Mouse (Mus musculus): ENCODE data around the gene Kcnj12.

Kcnj12 gene

GRCm38 (mm10) chr11:61024996-61025395, 2.6 kb downstream of the Kcnj12 start:
- in situ Hi-C loops (cut with MboI, MseI) = loop anchor here (25.0 kb wide), 1 partner anchor 1113 kb away; no protein-coding TSS in a partner anchor

DNA sequence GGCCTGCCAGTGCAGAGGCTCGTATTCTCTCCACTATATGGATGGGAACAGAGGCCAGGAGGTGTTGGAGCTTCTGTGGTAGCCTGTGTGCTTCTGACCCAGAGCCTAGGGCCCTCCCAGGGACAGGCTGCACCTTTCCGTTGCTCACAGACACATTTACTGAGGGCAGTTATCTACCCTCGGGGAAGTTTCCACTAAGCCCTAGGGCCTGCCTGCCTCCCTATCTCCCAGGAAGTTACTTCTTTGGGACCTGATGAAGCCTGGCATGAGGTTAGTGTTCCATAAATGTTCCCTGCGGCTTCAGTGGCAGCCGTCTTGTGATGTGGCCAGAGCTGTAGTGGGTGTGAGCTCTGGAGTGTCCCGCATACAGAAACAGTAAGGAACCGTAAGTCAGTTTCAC, 3.2 kb downstream of the Kcnj12 start:
- in situ Hi-C loops (cut with MboI, MseI) = loop anchor here (25.0 kb wide), 1 partner anchor 1113 kb away; no protein-coding TSS in a partner anchor

DNA sequence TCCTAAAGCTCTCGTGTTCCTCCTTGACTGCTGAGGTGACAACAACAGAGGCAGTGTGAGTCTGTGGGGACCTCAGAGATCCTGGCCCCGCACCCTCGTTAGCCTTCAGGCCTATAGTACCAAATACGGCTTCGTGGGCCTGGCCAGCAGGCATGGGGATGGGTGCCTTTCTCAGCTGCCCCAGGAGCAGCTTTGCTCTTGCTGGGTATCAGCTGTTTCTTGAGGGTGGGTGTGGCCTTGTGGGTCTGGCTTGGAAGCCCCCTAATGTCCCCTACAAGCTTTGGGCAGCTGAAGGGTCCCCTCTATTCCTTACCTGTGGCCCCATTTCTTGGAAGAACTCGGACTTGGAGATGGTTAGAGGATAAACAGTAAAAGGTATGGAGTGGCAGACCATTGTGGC, 4.0 kb downstream of the Kcnj12 start:
- in situ Hi-C loops (cut with MboI, MseI) = loop anchor here (25.0 kb wide), 1 partner anchor 1114 kb away; no protein-coding TSS in a partner anchor

DNA sequence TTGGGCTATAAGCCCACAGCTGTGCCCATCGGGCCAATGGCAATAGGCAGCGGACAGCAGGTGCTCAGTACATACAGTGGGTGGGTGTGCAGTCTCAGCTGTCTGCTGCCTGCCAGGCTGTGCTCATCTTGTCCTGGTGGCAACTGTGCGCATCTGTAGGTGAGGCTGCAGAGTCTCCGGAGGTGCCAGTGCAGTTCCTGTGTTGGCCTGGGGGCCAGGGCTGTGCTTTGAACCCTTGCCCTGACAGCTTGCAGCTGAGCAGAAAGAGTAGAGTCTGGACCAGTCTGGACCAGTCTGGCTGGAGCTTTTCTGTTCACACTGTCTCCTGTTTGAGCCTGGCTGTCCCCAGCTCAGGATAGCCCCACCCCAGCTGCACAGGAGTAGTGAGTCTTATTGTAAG, 4.8 kb downstream of the Kcnj12 start:
- in situ Hi-C loops (cut with MboI, MseI) = loop anchor here (25.0 kb wide), 1 partner anchor 1115 kb away; no protein-coding TSS in a partner anchor

DNA sequence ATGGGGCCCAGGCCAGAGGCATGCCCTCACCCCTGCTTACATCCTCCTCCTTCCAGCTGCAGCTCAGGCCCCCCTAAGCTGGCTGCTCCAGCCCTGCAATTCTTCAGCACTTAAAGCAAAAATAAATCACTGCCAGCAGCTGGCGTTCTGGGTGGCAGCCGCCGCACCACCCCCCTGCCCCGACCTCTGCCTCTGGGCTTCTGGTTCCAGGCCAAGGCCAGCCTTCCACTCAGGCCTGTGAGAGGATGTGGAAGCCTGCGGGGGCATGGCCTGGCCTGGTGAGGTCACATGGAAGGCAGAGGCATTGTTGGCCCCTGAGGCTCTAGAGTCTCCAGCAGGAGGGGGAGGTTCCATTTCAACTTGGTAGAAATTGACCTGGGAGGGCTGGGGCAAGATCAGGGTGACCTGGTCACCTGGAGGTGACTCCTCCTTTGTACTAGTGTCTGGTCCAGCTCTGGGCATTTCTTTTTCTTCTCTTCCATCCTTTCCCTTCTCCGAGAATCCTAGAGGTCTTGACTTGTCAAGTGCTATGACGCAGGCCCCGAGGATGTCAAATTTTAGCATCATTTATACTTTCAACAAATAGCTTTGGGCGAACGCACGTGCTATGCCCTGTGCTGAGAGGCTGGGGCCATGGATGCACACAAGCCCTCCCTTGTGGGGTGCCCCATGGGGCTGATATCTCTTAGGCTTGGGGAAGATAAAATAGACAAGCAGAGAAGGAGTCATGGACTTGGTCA, 6.0 kb downstream of the Kcnj12 start:
- in situ Hi-C loops (cut with MboI, MseI) = loop anchor here (25.0 kb wide), 1 partner anchor 1116 kb away; no protein-coding TSS in a partner anchor

DNA sequence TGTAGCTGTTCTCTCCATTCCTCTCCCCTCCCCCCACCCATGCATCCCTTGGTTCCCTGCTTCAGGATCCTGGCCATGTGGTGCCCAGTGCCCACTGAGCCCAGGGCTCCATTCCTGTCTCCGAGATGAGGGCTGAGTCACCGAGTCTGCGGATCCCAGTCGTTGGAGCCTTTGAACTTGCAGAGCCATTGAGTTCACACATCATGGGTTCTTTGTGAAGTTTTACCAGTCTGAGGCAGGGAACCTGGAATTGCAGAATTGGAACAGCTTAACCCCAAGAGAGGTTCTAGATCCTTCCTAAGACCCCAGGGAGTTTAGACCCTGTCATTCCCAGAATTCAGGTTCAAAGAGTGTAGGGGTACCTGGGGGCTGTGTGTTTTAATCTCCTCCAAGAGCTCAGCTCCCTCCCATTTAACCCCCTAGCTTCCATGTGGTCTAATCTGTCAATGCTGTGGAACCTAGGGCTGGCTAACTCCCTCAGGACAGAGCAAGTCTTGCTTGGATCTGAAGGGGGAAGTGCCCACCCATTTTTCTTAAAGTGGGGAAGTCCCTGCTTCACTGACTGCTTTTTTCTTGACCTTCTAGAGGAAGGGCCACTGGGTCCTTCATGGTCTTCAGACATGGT, 6.9 kb downstream of the Kcnj12 start:
- in situ Hi-C loops (cut with MboI, MseI) = loop anchor here (25.0 kb wide), 1 partner anchor 1117 kb away; no protein-coding TSS in a partner anchor

DNA sequence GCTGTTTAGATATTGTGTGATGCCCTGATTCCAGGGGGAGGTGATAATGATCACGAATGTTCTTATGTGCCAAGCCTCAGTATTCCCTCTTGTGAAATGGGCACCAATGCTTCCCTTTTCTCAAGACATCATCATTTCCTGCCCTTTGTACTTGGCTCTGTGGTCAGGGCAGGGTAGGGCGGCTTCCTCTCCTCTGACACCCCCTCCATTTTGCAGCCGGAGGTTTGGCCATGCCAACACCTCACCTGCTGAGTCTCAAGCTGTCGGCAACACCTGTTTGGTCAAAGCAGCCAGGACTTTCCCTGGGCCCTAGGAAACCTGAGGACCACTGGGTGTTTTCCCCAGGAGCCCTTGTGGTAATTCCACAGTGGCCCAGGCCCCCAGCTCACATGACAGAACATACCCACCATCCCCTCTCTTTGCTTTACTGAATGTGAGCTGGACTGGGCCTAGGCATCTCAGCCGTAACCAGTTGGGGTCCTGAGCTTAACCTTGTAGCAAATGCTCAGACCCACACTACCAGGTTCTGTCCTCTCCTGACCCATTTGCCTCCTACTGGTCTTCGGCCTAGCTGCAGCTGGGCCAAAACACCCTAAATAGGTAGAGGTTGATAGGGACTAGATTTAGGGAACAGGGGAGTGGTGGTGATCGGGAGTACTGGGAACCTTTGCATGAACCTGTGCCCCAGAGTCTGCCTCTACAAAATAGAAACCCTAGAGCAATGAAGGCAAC, 7.7 kb downstream of the Kcnj12 start:
- in situ Hi-C loops (cut with MboI, MseI) = loop anchor here (25.0 kb wide), 1 partner anchor 1118 kb away; no protein-coding TSS in a partner anchor

GRCm38 (mm10) chr11:61031137-61031536, 8.8 kb downstream of the Kcnj12 start:
- in situ Hi-C loops (cut with MboI, MseI) = loop anchor here (25.0 kb wide), 1 partner anchor 1119 kb away; no protein-coding TSS in a partner anchor

DNA sequence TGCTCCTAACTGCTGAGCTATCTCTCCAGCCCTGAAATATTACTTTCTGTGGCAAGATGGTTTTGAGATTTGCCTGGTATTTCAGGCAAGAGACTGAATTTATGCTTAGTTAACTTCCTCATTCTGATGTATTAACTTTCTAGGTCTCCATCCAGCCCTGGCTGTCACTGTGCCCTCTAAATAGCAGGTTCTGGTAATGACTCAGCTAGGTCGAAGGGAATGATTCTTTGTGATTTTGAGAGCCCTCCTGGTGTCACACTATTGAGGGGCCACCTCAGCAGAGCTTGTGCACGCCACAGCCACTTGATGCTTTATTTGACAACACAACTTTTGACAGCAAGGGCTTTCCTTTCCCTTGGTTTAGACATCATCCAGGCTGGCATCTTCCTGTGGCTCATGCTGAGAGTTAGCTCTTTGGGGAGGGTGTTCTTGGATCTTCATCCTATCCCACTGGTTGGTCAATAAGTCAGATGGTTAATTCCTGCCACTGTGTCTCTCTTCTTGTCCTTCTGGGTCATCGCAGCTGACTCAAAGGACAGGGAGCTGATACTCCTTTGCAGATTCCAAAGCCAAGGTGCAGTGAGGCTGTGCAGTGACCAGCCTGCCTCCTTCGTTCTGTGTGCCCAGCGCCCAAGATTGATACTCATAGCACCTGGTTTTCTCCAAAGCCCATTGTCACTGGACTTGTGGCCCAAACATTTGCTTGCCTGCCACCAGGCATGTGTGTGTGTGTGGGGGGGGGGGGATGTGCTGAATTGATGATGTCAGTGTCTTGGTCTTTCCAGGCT, 9.5 kb downstream of the Kcnj12 start:
- in situ Hi-C loops (cut with MboI, MseI) = loop anchor here (25.0 kb wide), 1 partner anchor 1120 kb away; no protein-coding TSS in a partner anchor

DNA sequence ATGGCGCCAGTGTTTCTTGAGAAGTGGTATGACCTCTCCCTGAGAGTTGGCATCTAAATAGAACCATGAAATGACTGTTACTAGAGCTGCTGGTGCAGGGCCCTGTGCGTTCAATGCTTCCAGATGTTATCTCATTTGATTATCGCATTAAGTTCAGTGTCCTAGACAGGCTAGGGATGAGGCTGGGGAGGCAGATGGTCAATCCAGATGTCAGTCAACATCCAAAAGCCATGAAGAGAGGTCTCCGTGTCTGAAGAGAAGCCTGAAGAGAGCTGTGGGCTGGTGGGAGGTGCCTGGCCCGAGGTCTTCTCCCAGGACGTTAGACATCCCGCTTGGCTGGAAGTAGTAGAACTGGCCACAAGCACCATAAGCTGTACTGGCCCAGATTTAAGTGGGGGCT, 10.1 kb downstream of the Kcnj12 start:
- in situ Hi-C loops (cut with MboI, MseI) = loop anchor here (25.0 kb wide), 1 partner anchor 1120 kb away; no protein-coding TSS in a partner anchor

- in situ Hi-C loops (cut with MboI, MseI) = loop anchor here (25.0 kb wide), 1 partner anchor 1121 kb away; no protein-coding TSS in a partner anchor
Measured at GRCm38 (mm10) chr11:61033160-61033559, 10.8 kb downstream of the Kcnj12 start.

DNA sequence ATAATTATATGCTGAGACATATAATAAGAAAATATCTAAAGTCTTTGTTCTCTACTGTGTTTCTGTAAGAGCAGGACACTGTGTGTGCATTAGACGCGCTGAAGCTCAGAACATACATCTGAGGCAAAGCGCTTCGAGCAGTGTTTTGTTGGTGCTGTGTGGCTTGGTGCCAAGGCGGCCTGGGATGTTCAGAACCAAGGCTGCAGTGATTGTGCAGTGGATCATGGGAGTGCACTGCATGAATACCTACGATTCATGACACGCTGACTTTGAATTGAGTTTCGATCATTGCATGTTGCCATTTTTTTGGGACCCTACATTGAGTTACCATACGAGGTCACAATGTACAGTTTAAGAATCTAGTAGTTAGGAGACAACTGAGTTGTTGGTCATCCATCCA, 14.3 kb downstream of the Kcnj12 start:
- in situ Hi-C loops (cut with MboI, MseI) = loop anchor here (25.0 kb wide), 1 partner anchor 1124 kb away; no protein-coding TSS in a partner anchor

DNA sequence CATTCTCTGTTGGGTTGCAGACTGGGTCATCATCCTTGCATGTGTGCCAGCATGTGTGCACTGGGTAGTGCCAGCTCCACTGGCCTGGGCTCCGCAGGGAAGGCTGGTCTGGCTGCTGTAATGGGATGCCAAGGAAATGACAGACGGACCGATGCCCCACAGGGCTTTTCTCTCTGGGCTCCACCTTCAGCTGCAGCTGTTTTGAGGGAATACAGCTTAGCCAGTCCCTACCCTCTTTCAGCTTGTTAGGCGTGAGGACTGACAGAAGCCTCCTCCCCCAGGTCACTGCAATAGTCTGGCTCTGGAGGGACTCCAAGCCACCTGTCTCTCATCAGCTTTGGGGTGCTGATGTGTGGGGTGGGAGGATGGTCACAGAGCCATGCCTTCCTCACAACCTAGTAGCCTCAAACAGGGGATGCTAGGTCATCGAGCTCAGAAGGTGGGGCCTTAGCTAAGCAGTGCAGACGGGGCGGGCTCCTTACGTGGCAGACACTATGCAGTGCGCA, 16.0 kb downstream of the Kcnj12 start:
- in situ Hi-C loops (cut with MboI, MseI) = loop anchor here (25.0 kb wide), 1 partner anchor 1126 kb away; no protein-coding TSS in a partner anchor

DNA sequence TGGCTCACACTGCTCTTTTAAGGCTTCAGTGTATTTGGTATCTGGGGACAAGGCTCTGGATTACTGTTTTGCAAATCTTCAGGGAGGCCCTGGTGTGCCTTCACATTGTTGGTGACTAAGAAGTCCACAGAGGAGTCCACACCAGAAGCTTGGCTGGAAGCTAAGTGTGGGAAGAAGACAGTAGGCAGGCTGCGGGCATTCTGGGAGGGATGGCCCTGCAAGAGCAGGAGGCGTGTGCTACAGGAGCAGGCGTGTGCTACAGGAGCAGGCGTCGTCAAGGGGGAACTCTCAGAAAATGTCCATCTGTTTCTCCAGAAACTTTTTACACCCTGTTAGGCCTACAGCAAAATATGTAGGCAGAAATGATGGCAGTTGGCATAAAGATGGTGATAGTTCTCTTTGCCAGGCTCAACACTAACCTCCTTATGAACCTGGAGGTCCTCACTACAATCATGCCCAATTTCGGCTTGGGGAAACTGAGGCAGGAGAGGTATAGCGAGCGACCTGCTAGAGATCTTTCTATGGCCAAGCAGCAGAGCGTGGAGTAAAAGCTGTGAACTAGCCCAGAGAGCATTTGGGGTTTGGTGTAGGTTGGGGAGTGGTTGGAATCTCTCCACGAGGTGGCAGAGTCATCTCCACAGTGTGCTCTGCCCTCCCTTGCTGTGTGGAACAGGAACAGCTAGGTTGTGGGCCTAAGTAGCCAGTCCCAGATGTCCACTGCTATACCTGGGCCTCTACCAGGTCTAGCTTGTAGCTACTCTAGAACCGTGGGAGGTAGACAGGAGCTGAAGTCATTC, 18.7 kb downstream of the Kcnj12 start:
- in situ Hi-C loops (cut with MboI, MseI) = loop anchor here (25.0 kb wide), 1 partner anchor 1129 kb away; no protein-coding TSS in a partner anchor

DNA sequence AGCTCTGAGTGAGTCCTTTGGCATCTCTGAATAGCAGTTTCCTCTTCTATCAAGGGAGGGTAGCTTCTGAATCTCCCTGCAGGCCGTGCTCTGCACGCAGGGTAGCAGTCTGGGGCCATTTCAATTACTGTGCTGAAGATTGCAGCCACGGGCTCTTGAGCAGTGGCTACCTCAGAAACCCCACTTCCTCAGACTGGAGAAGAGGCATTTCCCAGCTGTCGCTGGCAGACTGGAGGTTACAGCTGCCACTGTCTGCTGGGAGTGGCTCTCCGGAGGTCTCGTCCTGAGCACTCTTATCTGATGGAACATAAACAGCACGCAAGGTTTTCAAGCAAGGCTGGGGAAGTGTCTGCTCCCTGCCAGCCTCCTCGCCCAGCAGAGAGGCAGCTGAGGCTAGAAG, 20.2 kb downstream of the Kcnj12 start:
- in situ Hi-C loops (cut with MboI, MseI) = loop anchor here (25.0 kb wide), 1 partner anchor 1130 kb away; no protein-coding TSS in a partner anchor

DNA sequence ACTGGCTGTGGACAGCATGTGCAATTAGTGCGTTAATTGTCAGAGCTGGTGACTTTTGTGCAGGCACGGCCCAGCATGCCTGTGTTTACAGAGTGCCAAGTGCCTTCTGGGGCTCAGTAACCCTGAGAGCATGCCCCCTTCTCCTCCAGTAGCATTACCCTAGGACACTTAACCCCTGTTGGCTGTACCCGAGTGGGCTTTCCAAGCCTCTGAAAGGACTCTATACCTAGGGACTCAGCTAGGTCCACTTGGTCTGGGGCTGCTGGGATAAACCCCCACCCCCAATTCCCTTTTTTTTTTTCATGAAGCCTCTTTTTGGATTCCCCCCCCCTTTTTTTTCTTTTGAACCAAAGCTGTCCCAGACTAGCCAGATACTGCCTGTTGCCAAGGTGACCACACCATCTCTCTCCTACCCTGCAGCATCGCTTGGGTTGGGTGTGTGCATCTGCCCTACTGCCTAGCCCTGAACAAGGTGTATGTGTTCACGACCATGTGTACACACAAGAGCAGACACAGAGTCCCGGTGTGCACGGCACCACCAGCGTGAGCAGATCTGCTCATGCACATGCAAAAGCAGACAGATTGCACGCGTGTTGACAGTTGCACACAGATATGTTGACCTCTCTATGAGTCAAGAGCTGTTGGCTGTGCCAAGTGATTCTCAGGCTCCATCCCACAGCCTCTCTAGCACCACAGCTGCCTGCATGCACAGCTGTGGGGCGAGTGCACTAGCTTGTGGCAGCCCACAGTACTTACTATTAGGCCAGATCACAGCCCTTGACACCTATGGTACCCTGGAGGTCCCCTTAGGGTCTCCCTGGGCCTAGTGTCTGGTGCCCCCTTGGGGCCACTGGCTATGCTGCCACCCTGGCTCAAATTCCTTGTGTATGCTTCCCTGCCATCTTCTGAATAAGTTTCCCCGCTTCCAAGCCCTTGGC, 21.0 kb downstream of the Kcnj12 start:
- in situ Hi-C loops (cut with MboI, MseI) = loop anchor here (25.0 kb wide), 1 partner anchor 1131 kb away; no protein-coding TSS in a partner anchor

GRCm38 (mm10) chr11:61044741-61045140, 22.4 kb downstream of the Kcnj12 start:
- in situ Hi-C loops (cut with MboI, MseI) = loop anchor here (25.0 kb wide), 1 partner anchor 1132 kb away; no protein-coding TSS in a partner anchor

DNA sequence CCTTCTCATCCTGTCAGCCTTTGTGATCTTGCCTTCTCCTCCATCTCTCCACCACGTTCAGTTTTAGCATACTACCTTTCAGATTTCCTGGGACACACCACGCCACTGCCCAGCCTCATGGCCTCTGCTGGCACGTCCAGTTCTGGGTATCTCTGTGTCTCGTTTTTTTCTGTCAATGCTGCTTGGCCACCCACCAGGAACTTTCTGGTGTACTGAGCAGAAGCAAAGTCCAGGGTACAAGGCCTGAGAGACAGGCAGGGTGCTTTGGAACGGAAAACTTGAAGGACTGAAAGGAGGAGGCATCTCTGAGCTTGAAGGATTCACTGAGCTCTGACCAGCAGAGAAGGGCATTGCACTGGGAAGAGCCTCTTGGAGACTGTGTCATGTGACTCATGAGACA, 25.1 kb downstream of the Kcnj12 start:
- in situ Hi-C loops (cut with MboI, MseI) = loop anchor here (25.0 kb wide), 1 partner anchor 1135 kb away; no protein-coding TSS in a partner anchor

Data from T-helper 1 cell (primary cell).